Mouse (Mus musculus): Measurements from ENCODE around the gene Cdh20.

Gene Cdh20

DNA sequence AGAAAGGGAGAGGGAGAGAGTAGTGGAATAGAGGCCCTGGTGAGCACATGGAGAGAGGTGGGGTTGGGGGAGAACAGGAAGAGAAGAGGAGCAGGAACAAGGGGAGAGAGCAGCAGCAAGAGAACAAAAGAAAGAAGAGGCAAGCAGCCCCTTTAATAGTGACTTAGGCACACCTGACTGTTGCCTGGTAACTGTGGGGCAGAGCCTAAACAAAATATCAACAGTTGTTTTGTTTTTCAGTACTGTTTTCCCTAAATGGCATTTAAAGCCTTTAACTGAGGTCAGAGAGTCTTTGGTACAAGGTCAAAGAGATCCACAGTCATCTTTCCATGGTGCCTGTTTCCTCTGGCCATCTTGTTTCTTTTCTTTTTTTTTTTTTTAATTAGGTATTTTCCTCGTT lies 245.0 kb downstream of the Cdh20 start:
- no peaks in the 10 kb centered on the region for H3K27me3 ChIP-seq (ENCODE audit: control insufficient read depth, insufficient read depth, low read length, poor library complexity, severe bottlenecking)
- no peak for DNase-seq (ENCODE audit: low read depth, low spot score)
- H3K36me3 ChIP-seq (ENCODE audit: control insufficient read depth, insufficient read depth, low read length, poor library complexity, severe bottlenecking): no peaks in the 10 kb centered on the region

DNA sequence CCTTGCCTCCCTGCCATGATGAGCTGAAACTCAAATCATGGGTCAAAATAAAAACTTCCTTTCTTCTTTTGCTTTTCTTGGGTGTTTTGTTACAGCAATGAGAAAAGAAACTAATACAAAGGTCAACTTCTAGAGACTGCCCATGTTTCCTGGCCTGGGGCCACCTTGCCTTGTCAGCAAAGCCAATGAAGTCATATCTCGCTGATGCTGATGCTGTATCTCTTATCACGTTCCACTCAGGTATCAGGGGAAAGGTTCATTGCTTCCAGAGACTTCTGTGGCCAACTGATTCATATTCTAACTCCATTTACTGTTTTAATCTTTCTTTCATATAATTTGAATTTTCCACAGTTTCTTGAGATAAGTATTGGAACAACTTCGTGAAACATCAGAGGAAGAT lies 273.3 kb downstream of the Cdh20 start:
- Histone ChIP-seq H3K27me3 (ENCODE audit: control insufficient read depth, insufficient read depth, low read length, poor library complexity, severe bottlenecking) (no peaks in the 10 kb centered on the region), H3K36me3 (ENCODE audit: control insufficient read depth, insufficient read depth, low read length, poor library complexity, severe bottlenecking) (no peaks in the 10 kb centered on the region)

More for the DNA sequence above, 273.3 kb downstream of the Cdh20 start:
- DNase-seq (ENCODE audit: low read depth, low spot score): no peak
